22 mouse cellular contexts compared by ENCODE assay signal in the genomic region with DNA sequence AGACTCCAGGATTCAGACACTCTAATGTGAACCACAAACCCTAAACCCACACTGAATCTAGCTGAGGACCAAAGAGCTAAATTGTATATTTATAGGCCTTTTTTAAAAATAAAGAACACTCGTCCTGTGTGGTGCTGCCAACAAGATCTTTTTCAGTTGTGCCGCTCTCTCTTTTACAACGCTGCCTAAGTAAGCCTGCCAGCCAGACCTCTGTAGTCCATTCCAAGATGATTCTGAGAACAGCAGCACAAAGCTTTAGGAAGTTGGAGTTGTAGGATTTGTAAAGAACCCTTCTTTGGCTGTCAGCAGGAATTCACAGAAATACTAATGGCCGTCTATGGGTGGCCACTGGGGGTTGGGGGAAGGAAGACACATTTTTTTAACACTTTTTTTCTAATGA.
DNase-seq lines count a peak whose midpoint lies in the region; ATAC-seq and TF ChIP-seq lines count a peak whose summit lies in the region.
"Had no signal": no experiment of that assay in that cellular context is flagged by ENCODE, and none has a peak within 500 bp of the region (broad histone marks: within the 10 kb centered on the region; RNA-seq: fewer than 3 reads in every experiment).

No protein-coding gene starts in this region.

- TF ChIP-seq CTCF in brain, embryonic 14.5 days (IDR thresholded peaks at IDR 0.05; ENCODE audit: borderline replicate concordance, extremely low read depth, insufficient read depth, insufficient read length) = no peak

- peak; percentile 22; the same call in 1 of the 2 replicates for ATAC-seq in embryonic facial prominence, embryonic 14.5 days (ENCODE audit: low read depth)
- peak; percentile 76 for ATAC-seq in frontal cortex, adult (ENCODE audit: low TSS enrichment)
- peak; percentile 28; the same call in 1 of the 2 replicates for ATAC-seq in limb, embryonic 13.5 days (ENCODE audit: low FRiP score, low read depth)
- ATAC-seq: CD4-positive, CD25-positive, alpha-beta regulatory T cell, adult 4 months; intestine, embryonic 15.5 days had no signal

- no peak overlapping the region for H3K4me3 ChIP-seq in embryonic facial prominence, embryonic 14.5 days (ENCODE audit: low read depth, low read length)
- no peak overlapping the region for H3K4me3 ChIP-seq in embryonic facial prominence, embryonic 10.5 days
- H3K4me3 ChIP-seq in limb, embryonic 13.5 days = no peak overlapping the region
- H3K4me3 ChIP-seq in limb, embryonic 10.5 days = no peak overlapping the region
- H3K4me3 ChIP-seq: embryonic facial prominence, embryonic 13.5 days; heart, embryonic 13.5 days; hindbrain, embryonic 12.5 days; intestine, embryonic 15.5 days had no signal

- H3K9me3 ChIP-seq in embryonic facial prominence, embryonic 14.5 days (ENCODE audit: control insufficient read depth, low read length) = no peaks in the 10 kb centered on the region
- H3K9me3 ChIP-seq in embryonic facial prominence, embryonic 10.5 days = no peaks in the 10 kb centered on the region
- H3K9me3 ChIP-seq in limb, embryonic 13.5 days = no peaks in the 10 kb centered on the region
- H3K9me3 ChIP-seq in limb, embryonic 10.5 days (replicated peaks) = no peaks in the 10 kb centered on the region
- H3K9me3 ChIP-seq: embryonic facial prominence, embryonic 13.5 days; G1E; heart, embryonic 13.5 days; hindbrain, embryonic 12.5 days; intestine, embryonic 15.5 days had no signal

- peak; percentile 46 for DNase-seq in embryonic facial prominence, embryonic 14.5 days (ENCODE audit: low spot score)
- no peak for DNase-seq in embryonic facial prominence, embryonic 10.5 days (ENCODE audit: low spot score)
- DNase-seq in frontal cortex, adult 2 months (ENCODE audit: extremely low spot score in 1 of 2, low spot score in 1 of 2) = no peak
- DNase-seq in limb, embryonic 10.5 days (ENCODE audit: low spot score) = no peak
- peak; percentile 33 for DNase-seq in brain, embryonic 14.5 days (ENCODE audit: low read depth)
- no peak for DNase-seq in cerebellum, adult 11-12 months
- DNase-seq: adrenal gland, adult 8-10 months; adrenal gland, postnatal 36 days; B cell, adult 2 months; cerebellum, adult 11 months; cerebellum, adult 9-10 months; cerebellum, postnatal 25 days; gastrocnemius, postnatal 25 days; heart, postnatal 4 days had no signal

- H3K4me1 ChIP-seq in embryonic facial prominence, embryonic 14.5 days (ENCODE audit: control insufficient read depth, insufficient read depth, low read length) = no peaks in the 10 kb centered on the region; the same call in 1 of the 2 replicates
- peaks cover 17% of the 10 kb centered on the region for H3K4me1 ChIP-seq in embryonic facial prominence, embryonic 10.5 days
- peaks cover 8% of the 10 kb centered on the region for H3K4me1 ChIP-seq in limb, embryonic 13.5 days
- H3K4me1 ChIP-seq in limb, embryonic 10.5 days = peaks cover 17% of the 10 kb centered on the region
- H3K4me1 ChIP-seq: heart, embryonic 13.5 days; hindbrain, embryonic 12.5 days had no signal

- H3K36me3 ChIP-seq in embryonic facial prominence, embryonic 14.5 days (ENCODE audit: control insufficient read depth, insufficient read depth, low read length) = no peaks in the 10 kb centered on the region
- no peaks in the 10 kb centered on the region for H3K36me3 ChIP-seq in embryonic facial prominence, embryonic 10.5 days (replicated peaks)
- H3K36me3 ChIP-seq in limb, embryonic 13.5 days = no peaks in the 10 kb centered on the region
- no peaks in the 10 kb centered on the region for H3K36me3 ChIP-seq in limb, embryonic 10.5 days
- H3K36me3 ChIP-seq: embryonic facial prominence, embryonic 13.5 days; G1E; heart, embryonic 13.5 days; hindbrain, embryonic 12.5 days; intestine, embryonic 15.5 days had no signal

- H3K27ac ChIP-seq in embryonic facial prominence, embryonic 14.5 days (replicated peaks; ENCODE audit: low read depth, low read length) = no peak overlapping the region
- no peak overlapping the region; the same call in 1 of the 2 replicates for H3K27ac ChIP-seq in embryonic facial prominence, embryonic 10.5 days (replicated peaks)
- no peak overlapping the region for H3K27ac ChIP-seq in limb, embryonic 13.5 days
- no peak overlapping the region for H3K27ac ChIP-seq in limb, embryonic 10.5 days
- H3K27ac ChIP-seq: embryonic facial prominence, embryonic 13.5 days; heart, embryonic 13.5 days; hindbrain, embryonic 12.5 days; intestine, embryonic 15.5 days had no signal

- H3K27me3 ChIP-seq in embryonic facial prominence, embryonic 14.5 days (replicated peaks; ENCODE audit: control insufficient read depth, insufficient read depth, low read length) = no peaks in the 10 kb centered on the region
- no peaks in the 10 kb centered on the region for H3K27me3 ChIP-seq in embryonic facial prominence, embryonic 10.5 days (replicated peaks; ENCODE audit: low read depth, poor library complexity, severe bottlenecking)
- no peaks in the 10 kb centered on the region for H3K27me3 ChIP-seq in limb, embryonic 13.5 days
- H3K27me3 ChIP-seq in limb, embryonic 10.5 days (ENCODE audit: low read depth, poor library complexity, severe bottlenecking) = no peaks in the 10 kb centered on the region
- H3K27me3 ChIP-seq: embryonic facial prominence, embryonic 13.5 days; heart, embryonic 13.5 days; hindbrain, embryonic 12.5 days; intestine, embryonic 15.5 days had no signal

- no peak for TF ChIP-seq POLR2A in brain, embryonic 14.5 days (IDR thresholded peaks at IDR 0.05; ENCODE audit: borderline replicate concordance, extremely low read depth, insufficient read depth, insufficient read length, poor library complexity, severe bottlenecking)

- H3K9ac ChIP-seq in embryonic facial prominence, embryonic 14.5 days (ENCODE audit: low read depth, low read length) = no peak overlapping the region
- no peak overlapping the region for H3K9ac ChIP-seq in limb, embryonic 13.5 days
- H3K9ac ChIP-seq: embryonic facial prominence, embryonic 13.5 days; heart, embryonic 13.5 days; hindbrain, embryonic 12.5 days; intestine, embryonic 15.5 days had no signal

- 34% methylated on average over 4 of the region's 4 CpGs for WGBS in embryonic facial prominence, embryonic 14.5 days
- WGBS in embryonic facial prominence, embryonic 10.5 days = 49% methylated on average over 4 of the region's 4 CpGs
- 22% methylated on average over 4 of the region's 4 CpGs for WGBS in limb, embryonic 13.5 days
- WGBS in limb, embryonic 10.5 days = 45% methylated on average over 4 of the region's 4 CpGs

- no peak overlapping the region for H3K4me2 ChIP-seq in embryonic facial prominence, embryonic 14.5 days (ENCODE audit: low read depth, low read length)
- no peak overlapping the region for H3K4me2 ChIP-seq in limb, embryonic 13.5 days (replicated peaks)
- H3K4me2 ChIP-seq: embryonic facial prominence, embryonic 13.5 days; heart, embryonic 13.5 days; hindbrain, embryonic 12.5 days; intestine, embryonic 15.5 days had no signal

Comparison
In these comparisons a context has a peak if more than half of its experiments do, and no peak if none do; other contexts are left out.
1. DNase-seq: peak in embryonic facial prominence, embryonic 14.5 days (single experiment) and brain, embryonic 14.5 days (single experiment); none in embryonic facial prominence, embryonic 10.5 days (single experiment), frontal cortex, adult 2 months (0 of 2), limb, embryonic 10.5 days (single experiment) and cerebellum, adult 11-12 months (single experiment).
2. ATAC-seq: peak in every context shown above with its lines; median percentile 76 in frontal cortex, adult; 28 in limb, embryonic 13.5 days; 22 in embryonic facial prominence, embryonic 14.5 days.